Mouse (Mus musculus): ENCODE results near the gene Nup214. TPM values are rescaled to one million over a fixed set of nuclear protein-coding genes. Genes with fewer than 3 reads are reported as not detected.

The Nup214 gene
- total RNA-seq, 1 experiment = 74.3 TPM

- H3K4me3 ChIP-seq (ENCODE audit: insufficient read depth in 1 of 2, low read depth in 1 of 2, low read length in 2 of 2, poor library complexity in 1 of 2, severe bottlenecking in 1 of 2) = no peak overlapping the region
- no peak overlapping the region for H3K27ac ChIP-seq (ENCODE audit: insufficient read depth, low read depth, low read length, poor library complexity, severe bottlenecking)
- no peak for DNase-seq (ENCODE audit: low read depth, low spot score)
- no peak overlapping the region for H3K9ac ChIP-seq (ENCODE audit: insufficient read depth, low read depth, low read length, poor library complexity, severe bottlenecking)
- no peaks in the 10 kb centered on the region for H3K4me1 ChIP-seq (ENCODE audit: control insufficient read depth in 2 of 2, insufficient read depth in 2 of 2, low read length in 2 of 2, poor library complexity in 1 of 2)
- H3K36me3 ChIP-seq (ENCODE audit: control insufficient read depth, insufficient read depth, low read length, poor library complexity, severe bottlenecking) = no peaks in the 10 kb centered on the region
- TF ChIP-seq MAFK (IDR thresholded peaks at IDR 0.05; ENCODE audit: insufficient read depth, low read depth, low read length) = no peak
- no peak for TF ChIP-seq ZNF384 (IDR thresholded peaks at IDR 0.05; ENCODE audit: low read depth, low read length)
- TF ChIP-seq CHD2 (IDR thresholded peaks at IDR 0.05; ENCODE audit: low read depth, low read length) = no peak
- no peak for TF ChIP-seq ZC3H11A (IDR thresholded peaks at IDR 0.05; ENCODE audit: borderline replicate concordance, low read depth, low read length)
- no peak for TF ChIP-seq HCFC1 (IDR thresholded peaks at IDR 0.05; ENCODE audit: borderline replicate concordance, insufficient read depth, low read length)
- in situ Hi-C loops (cut with MboI; ENCODE audit: low sequenced_read_pairs in 2 of 2, unreplicated experiment in 2 of 2) = no loop called here
- no peaks in the 10 kb centered on the region for H3K9me3 ChIP-seq (ENCODE audit: control insufficient read depth, insufficient read depth, low read depth, low read length)
Measured at GRCm38 (mm10) chr2:32058716-32059115, 84.5 kb downstream of the Nup214 start.

DNA sequence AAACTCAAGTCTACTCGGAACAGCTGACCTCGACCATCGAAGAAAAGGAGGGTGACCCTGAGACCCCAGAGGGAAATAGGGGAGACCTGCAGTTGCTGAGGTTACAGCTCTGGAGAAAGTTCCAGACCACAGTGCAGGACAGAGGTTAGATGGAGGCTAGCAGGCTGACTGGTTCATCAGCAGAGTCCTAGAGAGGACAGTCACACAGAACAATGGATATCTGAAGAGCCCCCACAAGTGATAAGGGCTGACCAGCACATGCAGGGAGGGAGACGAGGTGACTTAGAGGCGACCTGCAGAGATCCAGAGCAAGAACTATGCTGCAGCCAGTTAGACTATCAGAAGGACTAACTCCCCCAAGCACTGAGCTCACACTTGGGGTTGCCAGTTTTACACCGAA is 85.4 kb downstream of the Nup214 start:
- Histone ChIP-seq H3K4me1 (ENCODE audit: control insufficient read depth in 2 of 2, insufficient read depth in 2 of 2, low read length in 2 of 2, poor library complexity in 1 of 2) (no peaks in the 10 kb centered on the region), H3K4me3 (ENCODE audit: insufficient read depth in 1 of 2, low read depth in 1 of 2, low read length in 2 of 2, poor library complexity in 1 of 2, severe bottlenecking in 1 of 2) (no peak overlapping the region), H3K9me3 (ENCODE audit: control insufficient read depth, insufficient read depth, low read depth, low read length) (no peaks in the 10 kb centered on the region), H3K36me3 (ENCODE audit: control insufficient read depth, insufficient read depth, low read length, poor library complexity, severe bottlenecking) (no peaks in the 10 kb centered on the region), H3K27ac (ENCODE audit: insufficient read depth, low read depth, low read length, poor library complexity, severe bottlenecking) (no peak overlapping the region), H3K9ac (ENCODE audit: insufficient read depth, low read depth, low read length, poor library complexity, severe bottlenecking) (no peak overlapping the region)
- DNase-seq (ENCODE audit: low read depth, low spot score) = no peak
- in situ Hi-C loops (cut with MboI; ENCODE audit: low sequenced_read_pairs in 2 of 2, unreplicated experiment in 2 of 2) = no loop called here
- no peak for TF ChIP-seq MAFK (IDR thresholded peaks at IDR 0.05; ENCODE audit: insufficient read depth, low read depth, low read length)
- no peak for TF ChIP-seq HCFC1 (IDR thresholded peaks at IDR 0.05; ENCODE audit: borderline replicate concordance, insufficient read depth, low read length)
- TF ChIP-seq ZC3H11A (IDR thresholded peaks at IDR 0.05; ENCODE audit: borderline replicate concordance, low read depth, low read length) = no peak
- no peak for TF ChIP-seq ZNF384 (IDR thresholded peaks at IDR 0.05; ENCODE audit: low read depth, low read length)
- no peak for TF ChIP-seq CHD2 (IDR thresholded peaks at IDR 0.05; ENCODE audit: low read depth, low read length)

- no peaks in the 10 kb centered on the region for H3K4me1 ChIP-seq (ENCODE audit: control insufficient read depth in 2 of 2, insufficient read depth in 2 of 2, low read length in 2 of 2, poor library complexity in 1 of 2)
- TF ChIP-seq ZNF384 (IDR thresholded peaks at IDR 0.05; ENCODE audit: low read depth, low read length) = no peak
- no peak for TF ChIP-seq ZC3H11A (IDR thresholded peaks at IDR 0.05; ENCODE audit: borderline replicate concordance, low read depth, low read length)
- TF ChIP-seq HCFC1 (IDR thresholded peaks at IDR 0.05; ENCODE audit: borderline replicate concordance, insufficient read depth, low read length) = no peak
- no peak for TF ChIP-seq CHD2 (IDR thresholded peaks at IDR 0.05; ENCODE audit: low read depth, low read length)
- no peak for TF ChIP-seq MAFK (IDR thresholded peaks at IDR 0.05; ENCODE audit: insufficient read depth, low read depth, low read length)
- DNase-seq (ENCODE audit: low read depth, low spot score) = no peak
Measured at GRCm38 (mm10) chr2:32060228-32060805, 86.1 kb downstream of the Nup214 start.

GRCm38 (mm10) chr2:32061189-32061588 is 87.0 kb downstream of the Nup214 start:
- Histone ChIP-seq H3K4me1 (ENCODE audit: control insufficient read depth in 2 of 2, insufficient read depth in 2 of 2, low read length in 2 of 2, poor library complexity in 1 of 2) (no peaks in the 10 kb centered on the region), H3K27ac (ENCODE audit: insufficient read depth, low read depth, low read length, poor library complexity, severe bottlenecking) (no peak overlapping the region), H3K4me3 (ENCODE audit: insufficient read depth in 1 of 2, low read depth in 1 of 2, low read length in 2 of 2, poor library complexity in 1 of 2, severe bottlenecking in 1 of 2) (no peak overlapping the region), H3K9ac (ENCODE audit: insufficient read depth, low read depth, low read length, poor library complexity, severe bottlenecking) (no peak overlapping the region), H3K36me3 (ENCODE audit: control insufficient read depth, insufficient read depth, low read length, poor library complexity, severe bottlenecking) (no peaks in the 10 kb centered on the region), H3K9me3 (ENCODE audit: control insufficient read depth, insufficient read depth, low read depth, low read length) (no peaks in the 10 kb centered on the region)
- in situ Hi-C loops (cut with MboI; ENCODE audit: low sequenced_read_pairs in 2 of 2, unreplicated experiment in 2 of 2) = no loop called here
- no peak for DNase-seq (ENCODE audit: low read depth, low spot score)
- no peak for TF ChIP-seq ZNF384 (IDR thresholded peaks at IDR 0.05; ENCODE audit: low read depth, low read length)
- no peak for TF ChIP-seq MAFK (IDR thresholded peaks at IDR 0.05; ENCODE audit: insufficient read depth, low read depth, low read length)
- no peak for TF ChIP-seq ZC3H11A (IDR thresholded peaks at IDR 0.05; ENCODE audit: borderline replicate concordance, low read depth, low read length)
- no peak for TF ChIP-seq HCFC1 (IDR thresholded peaks at IDR 0.05; ENCODE audit: borderline replicate concordance, insufficient read depth, low read length)
- no peak for TF ChIP-seq CHD2 (IDR thresholded peaks at IDR 0.05; ENCODE audit: low read depth, low read length)

More at GRCm38 (mm10) chr2:32060228-32060805, 86.1 kb downstream of the Nup214 start:
- in situ Hi-C loops (cut with MboI; ENCODE audit: low sequenced_read_pairs in 2 of 2, unreplicated experiment in 2 of 2) = no loop called here
- H3K9ac ChIP-seq (ENCODE audit: insufficient read depth, low read depth, low read length, poor library complexity, severe bottlenecking) = no peak overlapping the region
- no peaks in the 10 kb centered on the region for H3K36me3 ChIP-seq (ENCODE audit: control insufficient read depth, insufficient read depth, low read length, poor library complexity, severe bottlenecking)
- H3K27ac ChIP-seq (ENCODE audit: insufficient read depth, low read depth, low read length, poor library complexity, severe bottlenecking) = no peak overlapping the region
- H3K4me3 ChIP-seq (ENCODE audit: insufficient read depth in 1 of 2, low read depth in 1 of 2, low read length in 2 of 2, poor library complexity in 1 of 2, severe bottlenecking in 1 of 2) = no peak overlapping the region
- no peaks in the 10 kb centered on the region for H3K9me3 ChIP-seq (ENCODE audit: control insufficient read depth, insufficient read depth, low read depth, low read length)

Measured in ES-E14 (cell line).